Mouse (Mus musculus) stomach, embryonic 15.5 days (tissue): ENCODE measurements around the gene Anapc16. TPM values are rescaled to one million over a fixed set of nuclear protein-coding genes. Genes with fewer than 3 reads are reported as not detected.
A peak's percentile ranks its signal among the peaks of the same experiment; 100 is the strongest.
"Not testable (repeated sequence)": the region's sequence is repeated elsewhere in the genome, so short reads cannot be mapped to it uniquely, and the experiment has no call there.

Experiments
- ATAC-seq: fragments of 200-750 bp; cut with Nextera tagmentation; 2 replicates; pipeline ENCODE4 v1.8.0; 2017; ENCODE audit warnings: low read depth, moderate number of reproducible peaks, moderate TSS enrichment; ENCODE audit not compliant: insufficient read depth, low FRiP score
- H3K27ac ChIP-seq: fragments of 300-500 bp; sonication (generic); 2 replicates; pipeline ENCODE4 v1.5.1; 2015; ENCODE audit warnings: mild to moderate bottlenecking, inconsistent platforms
- H3K27me3 ChIP-seq: fragments of 300-500 bp; sonication (generic); replicated peaks from 2 replicates; pipeline ENCODE4 v1.6.1; 2015; ENCODE audit warnings: inconsistent platforms
- H3K36me3 ChIP-seq: fragments of 300-500 bp; sonication (generic); 2 replicates; pipeline ENCODE4 v1.6.1; 2015; ENCODE audit warnings: inconsistent platforms
- H3K4me1 ChIP-seq: fragments of 300-500 bp; sonication (generic); 2 replicates; pipeline ENCODE4 v1.6.1; 2015; ENCODE audit warnings: inconsistent platforms
- H3K4me2 ChIP-seq: fragments of 300-500 bp; sonication (generic); 2 replicates; pipeline ENCODE4 v1.6.1; 2015; ENCODE audit warnings: mild to moderate bottlenecking, inconsistent platforms
- H3K4me3 ChIP-seq: fragments of 300-500 bp; sonication (generic); replicated peaks from 2 replicates; pipeline ENCODE4 v1.5.1; 2015; ENCODE audit warnings: inconsistent platforms
- H3K9ac ChIP-seq: fragments of 300-500 bp; sonication (generic); 2 replicates; pipeline ENCODE4 v1.6.1; 2015; ENCODE audit warnings: inconsistent platforms
- H3K9me3 ChIP-seq: fragments of 300-500 bp; sonication (generic); 2 replicates; pipeline ENCODE4 v1.6.1; 2016; ENCODE audit warnings: inconsistent platforms
- WGBS: fragments of 180-500 bp; shearing (Covaris S2); methylation state at CpG from one replicate; pipeline ENCODE4 v1.1.7; 2015; 5-methylcytosine and 5-hydroxymethylcytosine counted together
- polyA plus RNA-seq: library from polyadenylated mRNA; unstranded; fragments of >200 nt; fragmentation: Nextera tagmentation; extraction: Ambion mirVana; gene quantifications from 2 replicates; pipeline ENCODE4 v1.2.1, GENCODE M21; 2015

The Anapc16 gene
- polyA plus RNA-seq, 1 experiment from 2014 or later, result 107 TPM

- peaks cover 22% of the 10 kb centered on the region for H3K4me1 ChIP-seq
- no peak for ATAC-seq
Measured at GRCm38 (mm10) chr10:60028181-60028580, 25.2 kb upstream of the Anapc16 start.

GRCm38 (mm10) chr10:60027619-60028084 lies 24.7 kb upstream of the Anapc16 start:
- H3K4me2 ChIP-seq, result no peak overlapping the region
- peaks cover 22% of the 10 kb centered on the region for H3K4me1 ChIP-seq
- H3K9me3 ChIP-seq, result no peaks in the 10 kb centered on the region
- no peak overlapping the region for H3K9ac ChIP-seq
- no peaks in the 10 kb centered on the region for H3K27me3 ChIP-seq
- H3K27ac ChIP-seq, result peak overlapping the region; percentile 55; the same call in 1 of the 2 replicates
- ATAC-seq, result peak; percentile 44; the same call in 1 of the 2 replicates
- no peaks in the 10 kb centered on the region for H3K36me3 ChIP-seq
- H3K4me3 ChIP-seq, result no peak overlapping the region
- 34% methylated on average over 2 of the region's 2 CpGs for WGBS

More at GRCm38 (mm10) chr10:60028181-60028580, 25.2 kb upstream of the Anapc16 start:
- H3K36me3 ChIP-seq, result no peaks in the 10 kb centered on the region
- no peak overlapping the region for H3K4me3 ChIP-seq
- H3K27ac ChIP-seq, result peak overlapping the region; percentile 55; the same call in 1 of the 2 replicates
- no peak overlapping the region for H3K4me2 ChIP-seq
- 62% methylated on average over 7 of the region's 7 CpGs for WGBS
- no peaks in the 10 kb centered on the region for H3K27me3 ChIP-seq
- H3K9ac ChIP-seq, result no peak overlapping the region
- no peaks in the 10 kb centered on the region for H3K9me3 ChIP-seq

- Histone ChIP-seq H3K9ac (no peak overlapping the region), H3K4me3 (no peak overlapping the region), H3K4me1 (peaks cover 22% of the 10 kb centered on the region), H3K27ac (peak overlapping the region; percentile 55), H3K27me3 (no peaks in the 10 kb centered on the region), H3K9me3 (no peaks in the 10 kb centered on the region), H3K36me3 (0 out of 2 replicates have a peak, but pooled peaks cover 3% of the 10 kb centered on the region), H3K4me2 (no peak overlapping the region)
- no peak for ATAC-seq
- WGBS, result 40% methylated on average over 13 of the region's 13 CpGs
Measured at GRCm38 (mm10) chr10:60026759-60027395, 23.9 kb upstream of the Anapc16 start.

- Histone ChIP-seq H3K27me3 (no peaks in the 10 kb centered on the region), H3K27ac (no peak overlapping the region), H3K9ac (no peak overlapping the region), H3K4me3 (no peak overlapping the region), H3K4me1 (peaks cover 22% of the 10 kb centered on the region; the same call in 1 of the 2 replicates), H3K36me3 (0 out of 2 replicates have a peak, but pooled peaks cover 8% of the 10 kb centered on the region), H3K9me3 (no peaks in the 10 kb centered on the region), H3K4me2 (no peak overlapping the region)
- 69% methylated on average over 1 of the region's 1 CpGs for WGBS
- ATAC-seq, result no peak
Measured at GRCm38 (mm10) chr10:60023751-60024150, 20.8 kb upstream of the Anapc16 start.

GRCm38 (mm10) chr10:60019299-60019698 lies 16.4 kb upstream of the Anapc16 start:
- H3K36me3 ChIP-seq, result peaks cover 8% of the 10 kb centered on the region

GRCm38 (mm10) chr10:60016223-60016622 lies 13.3 kb upstream of the Anapc16 start:
- WGBS, result 90% methylated on average over 6 of the region's 6 CpGs
- no peaks in the 10 kb centered on the region; the same call in none of the 2 replicates for H3K36me3 ChIP-seq

More at GRCm38 (mm10) chr10:60019299-60019698, 16.4 kb upstream of the Anapc16 start:
- Histone ChIP-seq H3K27ac (no peak overlapping the region), H3K4me2 (no peak overlapping the region), H3K4me3 (no peak overlapping the region), H3K9ac (no peak overlapping the region), H3K4me1 (no peaks in the 10 kb centered on the region), H3K9me3 (no peaks in the 10 kb centered on the region), H3K27me3 (no peaks in the 10 kb centered on the region)
- WGBS, result 74% methylated on average over 2 of the region's 2 CpGs
- no peak for ATAC-seq

GRCm38 (mm10) chr10:60009115-60009514 lies 6.2 kb upstream of the Anapc16 start:
- Histone ChIP-seq H3K4me2 (no peak overlapping the region), H3K36me3 (0 out of 2 replicates have a peak, but pooled peaks cover 3% of the 10 kb centered on the region), H3K27ac (peak overlapping the region; percentile 35; the same call in 1 of the 2 replicates), H3K9ac (no peak overlapping the region), H3K4me1 (peaks cover 2% of the 10 kb centered on the region; the same call in 1 of the 2 replicates), H3K27me3 (no peaks in the 10 kb centered on the region), H3K4me3 (no peak overlapping the region), H3K9me3 (no peaks in the 10 kb centered on the region)
- no peak for ATAC-seq
- WGBS, result 43% methylated on average over 3 of the region's 3 CpGs

More at GRCm38 (mm10) chr10:60016223-60016622, 13.3 kb upstream of the Anapc16 start:
- no peak overlapping the region for H3K4me3 ChIP-seq
- no peak overlapping the region for H3K27ac ChIP-seq
- H3K4me2 ChIP-seq, result no peak overlapping the region
- H3K9ac ChIP-seq, result no peak overlapping the region
- no peaks in the 10 kb centered on the region for H3K27me3 ChIP-seq
- ATAC-seq, result no peak
- no peaks in the 10 kb centered on the region for H3K4me1 ChIP-seq
- no peaks in the 10 kb centered on the region for H3K9me3 ChIP-seq

- Histone ChIP-seq H3K4me1 (peaks cover 12% of the 10 kb centered on the region; the same call in 1 of the 2 replicates), H3K27me3 (no peaks in the 10 kb centered on the region), H3K4me3 (no peak overlapping the region), H3K36me3 (peaks cover 3% of the 10 kb centered on the region; the same call in 1 of the 2 replicates), H3K27ac (no peak overlapping the region), H3K4me2 (no peak overlapping the region), H3K9ac (no peak overlapping the region), H3K9me3 (no peaks in the 10 kb centered on the region)
- no peak for ATAC-seq
- WGBS, result 61% methylated on average over 2 of the region's 2 CpGs
Measured at GRCm38 (mm10) chr10:60005264-60005663, 2.3 kb upstream of the Anapc16 start.

GRCm38 (mm10) chr10:60003847-60004246 lies 912 bp upstream of the Anapc16 start:
- peaks cover 10% of the 10 kb centered on the region; the same call in 1 of the 2 replicates for H3K4me1 ChIP-seq
- peak overlapping the region; percentile 84 for H3K4me2 ChIP-seq
- WGBS, result 66% methylated on average over 9 of the region's 9 CpGs
- H3K4me3 ChIP-seq, result peak overlapping the region; percentile 69
- 0 out of 2 replicates have a peak overlapping the region, but pooled peaks have one; percentile 40 for H3K9ac ChIP-seq
- no peaks in the 10 kb centered on the region for H3K27me3 ChIP-seq
- no peaks in the 10 kb centered on the region for H3K9me3 ChIP-seq
- H3K36me3 ChIP-seq, result peaks cover 3% of the 10 kb centered on the region; the same call in 1 of the 2 replicates
- H3K27ac ChIP-seq, result peak overlapping the region; percentile 99
- no peak for ATAC-seq

- Histone ChIP-seq H3K9ac (peak overlapping the region; percentile 40; the same call in 1 of the 2 replicates), H3K27me3 (no peaks in the 10 kb centered on the region), H3K4me1 (peaks cover 10% of the 10 kb centered on the region; the same call in 1 of the 2 replicates), H3K27ac (peak overlapping the region; percentile 99), H3K4me3 (peak overlapping the region; percentile 69), H3K4me2 (peak overlapping the region; percentile 84), H3K9me3 (no peaks in the 10 kb centered on the region), H3K36me3 (peaks cover 3% of the 10 kb centered on the region; the same call in 1 of the 2 replicates)
- under 1% methylated on average over 21 of the region's 21 CpGs for WGBS
- no peak for ATAC-seq
Measured at GRCm38 (mm10) chr10:60003213-60003752, 348 bp upstream of the Anapc16 start.

GRCm38 (mm10) chr10:60002203-60002602 lies 732 bp downstream of the Anapc16 start:
- H3K4me1 ChIP-seq, result peaks cover 10% of the 10 kb centered on the region; the same call in 1 of the 2 replicates
- no peaks in the 10 kb centered on the region for H3K27me3 ChIP-seq
- peak overlapping the region; percentile 52; the same call in 1 of the 2 replicates for H3K9ac ChIP-seq
- peak overlapping the region; percentile 99 for H3K27ac ChIP-seq
- no peaks in the 10 kb centered on the region; the same call in 1 of the 2 replicates for H3K36me3 ChIP-seq
- no peaks in the 10 kb centered on the region for H3K9me3 ChIP-seq
- ATAC-seq, result no peak
- 2% methylated on average over 12 of the region's 12 CpGs for WGBS
- H3K4me3 ChIP-seq, result peak overlapping the region; percentile 69
- H3K4me2 ChIP-seq, result peak overlapping the region; percentile 84

GRCm38 (mm10) chr10:60001663-60002062 lies 1.3 kb downstream of the Anapc16 start:
- not testable (repeated sequence) for H3K9ac ChIP-seq, H3K9me3 ChIP-seq, ATAC-seq, H3K27ac ChIP-seq, H3K36me3 ChIP-seq, H3K27me3 ChIP-seq, H3K4me1 ChIP-seq
- H3K4me3 ChIP-seq, result peak overlapping the region; percentile 69
- WGBS, result 78% methylated on average over 8 of the region's 8 CpGs
- H3K4me2 ChIP-seq, result peak overlapping the region; percentile 84
